Mouse (Mus musculus) thymus, postnatal 14 days (tissue): ENCODE data around the gene Nme7.

Experiments used
- DNase-seq: peaks from one replicate; pipeline ENCODE4 v3.0.0; 2021

The Nme7 gene

DNA sequence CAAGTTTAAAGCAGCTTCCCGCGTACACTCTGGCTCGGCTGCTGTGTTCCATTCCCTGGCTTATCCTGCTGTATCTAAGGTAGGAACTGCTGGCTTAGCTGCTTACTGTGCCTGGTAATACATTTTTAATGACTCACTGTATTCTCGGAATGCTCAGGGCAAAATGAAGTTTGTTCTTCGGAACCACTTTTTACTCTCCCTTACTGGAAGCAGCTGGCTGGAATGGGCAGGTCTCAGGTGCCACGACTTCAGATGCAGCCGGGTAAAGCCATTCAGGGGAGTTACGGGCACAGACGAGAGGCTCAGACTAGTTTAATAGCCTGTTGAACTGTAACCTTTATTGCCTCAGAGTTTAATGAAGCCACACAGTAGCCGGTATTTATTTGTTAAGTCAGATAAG, 17.5 kb downstream of the Nme7 start:
- DNase-seq = no peak

DNA sequence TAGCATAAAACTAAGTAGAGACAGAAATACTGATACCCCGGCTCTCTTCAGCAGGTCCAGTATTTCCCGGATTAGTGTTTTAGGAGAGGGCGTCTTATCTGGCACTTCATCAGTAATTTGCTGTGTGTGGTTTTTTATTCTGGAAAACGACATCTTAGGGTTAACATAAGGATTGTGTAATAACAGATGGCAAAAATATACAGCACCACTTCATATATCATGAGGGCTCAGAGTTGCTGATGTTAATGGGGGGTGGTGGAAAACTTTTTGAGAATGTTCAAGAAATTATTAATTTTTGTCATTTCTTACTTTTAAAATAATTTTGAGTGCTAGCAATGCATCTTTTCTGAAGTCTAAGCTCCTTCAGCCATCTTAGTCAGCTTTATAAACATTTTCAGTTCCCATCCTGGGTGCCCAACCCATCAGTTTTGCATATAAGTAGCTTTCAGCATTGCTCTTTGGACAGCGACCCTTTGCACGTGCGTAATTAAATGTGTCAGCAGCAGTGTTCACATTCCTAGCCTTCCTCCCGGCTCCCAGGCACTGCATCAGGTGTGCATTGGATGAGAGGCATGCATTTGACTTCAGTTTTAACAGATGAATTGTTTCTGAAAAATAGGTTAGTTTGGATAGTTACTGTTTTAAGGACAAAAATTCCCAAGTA, 19.2 kb downstream of the Nme7 start:
- no peak for DNase-seq

DNA sequence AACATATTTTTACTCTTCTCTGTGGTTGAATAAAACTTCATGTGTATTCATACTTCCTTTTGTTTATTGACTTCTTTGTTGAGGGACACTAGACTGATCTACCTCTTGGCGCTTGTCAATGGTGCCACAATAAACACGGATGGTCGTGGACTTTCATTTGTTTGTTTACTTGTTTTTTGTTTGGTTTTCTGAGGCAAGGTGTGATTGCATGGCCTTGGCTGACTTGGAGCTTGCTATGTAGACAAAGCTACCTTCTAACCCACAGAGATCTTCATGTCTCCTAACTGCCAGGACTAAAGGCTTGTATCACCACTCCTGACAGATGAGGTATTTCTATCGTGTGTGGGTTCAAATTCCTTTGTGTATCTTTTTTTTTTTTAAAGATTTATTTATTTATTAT, 20.3 kb downstream of the Nme7 start:
- DNase-seq = no peak

- no peak for DNase-seq
Observed at GRCm38 (mm10) chr1:164324878-164325277, 21.0 kb downstream of the Nme7 start.

DNA sequence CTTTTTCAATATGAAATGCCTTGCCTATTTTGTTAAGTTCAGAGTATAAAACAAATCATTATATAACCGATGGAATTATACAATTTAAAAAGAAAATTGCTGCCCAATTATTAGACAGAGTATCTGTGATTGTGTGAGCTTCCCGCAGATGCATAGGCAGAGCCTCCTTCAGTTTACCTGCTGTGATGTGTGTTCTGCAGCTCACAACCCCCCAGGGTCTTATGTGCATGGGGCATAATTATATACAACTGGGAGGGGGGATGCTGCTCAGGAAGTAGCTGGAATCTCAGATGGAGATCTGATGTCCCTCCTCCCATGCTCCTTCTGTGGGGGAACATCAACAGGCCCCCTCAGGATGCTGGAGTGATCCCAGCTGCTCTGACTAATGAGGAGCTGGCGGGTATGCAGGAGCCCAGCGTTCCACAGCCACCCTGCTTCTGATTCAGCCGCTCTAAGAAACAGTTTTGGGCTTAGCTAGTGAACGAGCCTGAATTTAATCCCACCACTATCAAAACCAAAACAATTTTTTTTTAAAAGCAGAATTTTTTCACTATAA, 22.8 kb downstream of the Nme7 start:
- DNase-seq = no peak

DNA sequence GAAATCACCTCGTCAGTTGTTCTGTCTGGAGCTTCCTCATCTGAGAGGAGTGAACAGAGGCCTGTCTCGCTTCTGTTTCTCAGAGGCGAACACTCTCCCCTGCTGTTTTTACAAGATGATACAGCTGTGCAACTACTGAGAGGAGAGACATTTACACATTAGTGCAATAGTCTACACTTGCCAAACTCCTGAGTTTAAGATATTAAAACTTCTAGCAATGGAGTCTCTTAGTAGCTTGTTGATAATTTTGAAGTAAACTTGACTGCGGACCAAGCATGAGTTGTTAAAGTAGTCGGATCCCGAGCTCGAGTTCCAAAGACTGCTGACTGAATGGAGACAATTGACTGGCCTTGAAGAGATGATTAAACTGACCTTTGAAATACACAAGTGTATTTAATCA, 23.8 kb downstream of the Nme7 start:
- DNase-seq = no peak

DNA sequence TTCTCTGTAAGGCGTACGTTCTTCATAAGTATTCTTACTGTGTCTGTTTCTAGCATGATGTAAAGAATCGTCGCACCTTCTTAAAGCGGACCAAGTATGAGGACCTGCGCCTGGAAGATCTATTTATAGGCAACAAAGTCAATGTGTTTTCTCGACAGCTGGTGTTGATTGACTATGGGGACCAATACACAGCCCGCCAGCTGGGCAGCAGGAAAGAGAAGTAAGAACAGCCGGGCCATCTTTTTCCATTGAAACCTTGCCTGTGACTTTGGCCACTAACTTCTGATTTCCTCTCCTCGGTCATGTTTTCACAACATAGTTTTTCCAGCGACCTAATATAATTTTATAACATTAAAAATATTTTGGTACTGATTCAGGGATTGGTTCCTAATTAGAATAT, 28.6 kb downstream of the Nme7 start:
- no peak for DNase-seq

GRCm38 (mm10) chr1:164335435-164335834, 31.5 kb downstream of the Nme7 start:
- DNase-seq = no peak

DNA sequence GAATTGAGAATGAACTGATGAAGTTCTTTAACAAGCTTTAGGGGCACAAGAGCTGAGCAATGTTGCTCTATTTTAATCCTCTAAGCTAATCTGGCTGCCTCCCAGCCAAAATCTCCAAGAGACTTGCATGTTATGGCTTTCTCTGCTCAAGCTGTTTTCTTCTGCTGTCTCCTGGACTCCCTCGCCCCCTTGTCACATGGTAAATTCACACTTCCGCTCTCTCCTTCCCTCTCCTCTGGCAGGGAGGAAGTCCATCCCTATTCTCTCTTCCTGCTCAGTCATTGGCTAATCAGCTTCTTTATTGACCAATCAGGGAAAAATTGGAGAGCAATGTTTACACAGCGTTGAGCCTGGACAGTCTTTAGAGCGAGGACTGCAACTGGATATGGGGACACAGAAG, 31.9 kb downstream of the Nme7 start:
- no peak for DNase-seq

GRCm38 (mm10) chr1:164342161-164342560, 38.2 kb downstream of the Nme7 start:
- peak; percentile 62 for DNase-seq

DNA sequence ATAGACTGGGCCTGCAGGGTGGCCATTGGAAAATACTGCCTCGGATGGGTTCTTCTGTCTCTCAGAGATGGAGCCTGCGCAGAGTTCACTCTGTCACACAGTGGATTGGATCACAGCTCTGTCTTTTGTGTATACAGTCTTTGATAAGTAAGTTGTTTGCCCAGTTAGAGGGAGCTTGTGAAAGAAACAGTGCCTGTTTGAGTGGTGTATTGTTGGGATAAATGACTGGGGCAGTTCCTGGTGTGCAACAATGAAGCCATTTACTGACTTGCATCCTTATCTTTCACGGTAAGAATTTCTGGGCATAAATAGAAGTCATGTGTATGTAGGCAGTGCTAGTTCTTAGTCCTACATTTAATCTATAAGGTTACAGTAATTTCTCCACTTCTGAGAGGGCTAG, 49.5 kb downstream of the Nme7 start:
- DNase-seq = no peak

- no peak for DNase-seq
Observed at GRCm38 (mm10) chr1:164357995-164358394, 54.1 kb downstream of the Nme7 start.

DNA sequence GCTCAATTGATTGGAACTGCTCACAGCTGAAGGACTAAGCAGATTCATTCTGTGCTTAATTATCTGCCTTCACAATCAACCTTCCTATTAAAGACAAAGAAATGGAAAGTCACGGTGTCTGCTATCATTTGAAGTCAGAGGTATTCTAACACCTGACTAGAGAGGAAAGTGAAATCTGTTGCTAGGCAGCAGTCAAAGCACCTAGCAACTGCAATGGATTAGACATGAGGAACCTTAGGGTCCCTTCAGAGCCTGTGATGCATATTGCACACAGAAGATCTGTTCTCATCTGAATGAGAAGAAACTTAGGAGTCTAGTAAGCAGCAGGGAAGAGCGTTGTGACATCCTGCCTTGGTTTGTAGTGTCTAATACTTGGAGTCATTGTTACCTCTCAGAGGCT, 58.1 kb downstream of the Nme7 start:
- DNase-seq = no peak

- peak; percentile 84 for DNase-seq
Observed at GRCm38 (mm10) chr1:164366156-164367128, 62.5 kb downstream of the Nme7 start.

DNA sequence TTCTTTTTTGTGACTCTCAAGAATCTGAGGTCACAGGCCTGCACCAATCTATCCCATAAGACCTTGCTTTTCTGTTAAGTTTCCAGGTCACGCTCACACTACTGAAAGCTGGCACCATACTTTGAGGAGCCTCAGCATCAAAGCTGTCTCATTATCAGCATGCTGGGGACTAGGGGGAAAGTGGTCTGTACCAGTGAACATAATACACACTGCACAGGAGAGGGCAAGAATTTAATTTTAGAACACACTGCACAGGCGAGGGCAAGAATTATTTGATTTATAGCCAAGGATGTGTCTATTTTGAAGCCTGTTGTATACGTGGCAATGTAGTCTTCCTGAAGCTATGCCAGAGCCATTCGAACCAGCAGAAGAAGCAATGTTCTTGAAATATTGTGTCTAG, 64.2 kb downstream of the Nme7 start:
- DNase-seq = no peak

DNA sequence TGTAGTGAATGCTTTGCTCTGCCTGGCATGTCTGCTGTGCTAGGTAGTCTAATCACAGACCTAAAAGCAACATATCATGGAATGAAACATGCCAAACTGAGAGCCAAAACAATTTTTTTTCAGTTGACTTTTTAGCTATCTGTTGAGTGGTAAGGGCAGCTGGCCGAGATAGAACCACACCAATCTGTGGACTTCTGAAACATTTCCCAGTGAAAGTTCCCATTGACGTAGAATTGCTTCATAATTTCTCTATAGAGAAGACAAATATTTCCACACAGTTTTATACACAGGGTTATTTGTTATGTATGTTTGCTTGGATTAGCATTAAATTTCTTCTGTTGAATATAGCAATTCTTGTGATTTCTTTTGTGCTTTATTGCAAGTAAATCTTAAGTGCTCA, 65.9 kb downstream of the Nme7 start:
- no peak for DNase-seq

- DNase-seq = no peak
Observed at GRCm38 (mm10) chr1:164373029-164373428, 69.1 kb downstream of the Nme7 start.

- DNase-seq = no peak
Observed at GRCm38 (mm10) chr1:164374020-164374419, 70.1 kb downstream of the Nme7 start.

DNA sequence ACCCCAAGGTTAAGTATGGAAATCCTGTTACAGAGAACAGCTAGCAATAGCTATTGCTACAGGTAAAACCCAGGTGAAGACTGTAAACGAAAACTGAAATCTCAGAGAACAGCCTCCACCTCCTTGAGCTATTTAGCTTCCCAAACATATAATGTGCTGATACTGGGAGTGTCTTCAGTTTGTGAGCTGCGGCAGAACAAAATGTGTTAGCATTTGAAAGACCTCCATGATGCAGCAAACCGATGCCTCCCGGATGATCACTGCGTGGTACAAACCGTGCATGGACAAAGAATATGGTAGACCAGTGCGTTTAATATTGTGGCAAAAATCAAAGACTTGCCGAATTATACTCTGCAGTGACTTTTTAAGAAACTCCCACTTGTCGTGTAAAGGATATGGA, 71.7 kb downstream of the Nme7 start:
- DNase-seq = no peak

DNA sequence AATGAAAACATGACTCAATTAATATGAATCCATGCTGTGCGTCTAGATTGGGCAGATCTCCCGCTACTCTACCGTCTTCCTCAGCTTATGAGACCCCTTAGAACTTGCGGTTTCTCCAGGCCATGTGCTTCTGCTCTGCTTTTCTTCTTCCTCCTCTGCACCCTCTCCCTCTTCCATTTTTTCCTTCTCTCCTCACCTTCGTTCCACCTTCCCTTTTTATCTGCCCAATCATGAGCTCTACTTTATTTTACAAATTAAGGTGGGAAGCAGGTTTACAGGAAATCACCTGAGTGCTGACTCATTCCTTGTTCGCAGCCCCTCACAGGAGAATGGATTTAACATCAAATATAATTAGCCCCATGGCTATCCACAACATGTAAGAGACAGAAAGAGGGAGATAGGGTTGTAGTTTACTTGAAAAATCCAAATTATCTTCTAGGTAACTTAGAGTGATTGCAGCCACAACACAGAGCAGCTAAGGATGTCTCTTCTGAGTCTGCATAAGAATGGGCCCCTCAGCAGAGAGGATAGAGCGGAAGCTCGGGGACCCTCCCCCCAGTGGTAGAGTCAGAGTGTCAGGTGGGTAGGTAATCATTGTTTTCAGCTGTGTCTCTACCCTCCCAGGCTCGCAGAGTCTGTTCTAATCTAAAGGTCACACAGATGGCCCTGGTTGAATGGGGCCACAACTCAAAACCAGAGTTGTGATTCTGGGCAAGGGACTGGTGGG, 73.0 kb downstream of the Nme7 start:
- DNase-seq = no peak

- no peak for DNase-seq
Observed at GRCm38 (mm10) chr1:164383621-164384020, 79.7 kb downstream of the Nme7 start.

GRCm38 (mm10) chr1:164384354-164384753, 80.4 kb downstream of the Nme7 start:
- no peak for DNase-seq

DNA sequence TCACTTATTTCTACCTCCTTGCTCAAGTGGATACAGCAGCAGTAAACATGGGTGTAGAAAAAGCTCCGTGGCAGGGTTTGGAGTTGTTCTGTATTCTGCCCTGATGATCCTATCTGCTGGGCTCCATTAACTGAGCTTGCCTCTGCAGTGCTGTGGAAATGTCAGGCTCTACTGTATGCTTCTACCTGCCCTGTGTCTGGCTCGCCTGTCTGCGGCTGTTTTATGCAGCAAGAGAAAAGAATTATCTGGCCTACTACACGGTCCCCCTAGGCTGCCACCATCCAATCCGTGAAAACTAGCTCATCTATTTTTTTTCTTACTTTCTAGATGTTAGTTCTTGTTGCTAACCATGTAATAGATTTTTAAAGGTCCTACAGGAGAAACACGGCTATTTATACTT, 81.1 kb downstream of the Nme7 start:
- no peak for DNase-seq
